Mouse (Mus musculus): ENCODE data around the gene Gm17509.
"Not testable (repeated sequence)": the region's sequence is repeated elsewhere in the genome, so short reads cannot be mapped to it uniquely, and the experiment has no call there.

Gm17509 gene

DNA sequence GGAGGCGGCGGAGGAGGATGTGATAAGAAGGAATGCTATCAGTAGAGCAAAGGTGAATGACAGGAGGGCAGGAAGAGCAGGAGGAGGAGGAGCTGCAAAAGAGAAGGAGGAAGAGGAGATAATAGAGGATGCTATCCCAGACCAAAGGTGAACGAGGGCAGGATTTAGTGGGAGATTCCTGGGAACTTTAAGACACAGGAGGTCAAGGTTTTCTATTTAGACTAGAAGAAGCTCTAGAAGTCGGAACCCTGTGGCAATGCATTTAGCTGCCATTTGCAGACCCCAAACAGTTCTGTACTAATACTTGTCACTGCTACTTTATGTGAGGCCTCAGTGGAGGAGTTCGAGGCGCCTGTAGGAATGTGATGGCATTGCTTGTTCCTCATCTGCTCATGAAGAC, 12.6 kb downstream of the Gm17509 start, which contains the start of gene Emb:
Emb (plus strand) TSS at position 301 of the 400 bp plus-strand sequence.
- DNase-seq (ENCODE audit: low spot score in 2 of 2): no peak

DNA sequence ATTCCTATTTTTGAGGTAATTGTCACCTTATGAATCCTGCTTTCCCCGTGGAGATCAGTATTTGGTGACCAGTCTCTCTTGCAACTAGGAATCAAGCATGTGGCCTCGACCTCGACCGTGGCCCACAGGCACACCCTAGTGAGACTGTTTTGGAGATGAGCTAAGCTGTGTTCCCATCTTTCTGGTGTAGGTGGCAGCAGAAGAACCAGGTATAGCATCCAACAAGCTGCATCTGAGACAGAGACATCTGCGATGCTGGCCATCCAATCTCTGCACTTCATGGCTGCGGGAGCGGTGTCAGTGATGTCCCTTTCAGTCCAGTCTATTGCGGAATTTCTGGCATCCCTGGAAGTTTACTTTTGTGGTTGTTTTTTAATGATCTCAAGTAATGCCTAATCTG, 14.8 kb downstream of the Gm17509 start:
- DNase-seq (ENCODE audit: low spot score in 2 of 2): no peak

DNA sequence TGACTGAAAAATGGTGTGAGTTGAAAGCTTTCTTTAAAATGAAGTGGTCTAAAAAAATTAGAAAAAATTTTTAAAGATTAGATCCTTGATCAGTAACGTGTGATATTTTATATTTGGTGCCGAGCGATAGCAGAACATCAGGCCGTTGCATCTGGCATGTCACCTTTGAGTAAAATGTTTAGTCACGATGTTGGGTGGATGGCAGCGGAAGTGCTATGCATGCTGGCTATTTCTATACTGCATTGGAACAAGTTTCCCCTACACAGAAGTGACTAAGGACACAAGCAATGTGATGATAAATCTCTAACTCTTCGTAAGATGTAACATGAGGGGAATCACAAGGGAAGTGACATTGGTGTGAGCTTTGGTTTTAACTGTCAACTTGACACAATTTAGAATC, 16.2 kb downstream of the Gm17509 start:
- DNase-seq (ENCODE audit: low spot score in 2 of 2): no peak

DNA sequence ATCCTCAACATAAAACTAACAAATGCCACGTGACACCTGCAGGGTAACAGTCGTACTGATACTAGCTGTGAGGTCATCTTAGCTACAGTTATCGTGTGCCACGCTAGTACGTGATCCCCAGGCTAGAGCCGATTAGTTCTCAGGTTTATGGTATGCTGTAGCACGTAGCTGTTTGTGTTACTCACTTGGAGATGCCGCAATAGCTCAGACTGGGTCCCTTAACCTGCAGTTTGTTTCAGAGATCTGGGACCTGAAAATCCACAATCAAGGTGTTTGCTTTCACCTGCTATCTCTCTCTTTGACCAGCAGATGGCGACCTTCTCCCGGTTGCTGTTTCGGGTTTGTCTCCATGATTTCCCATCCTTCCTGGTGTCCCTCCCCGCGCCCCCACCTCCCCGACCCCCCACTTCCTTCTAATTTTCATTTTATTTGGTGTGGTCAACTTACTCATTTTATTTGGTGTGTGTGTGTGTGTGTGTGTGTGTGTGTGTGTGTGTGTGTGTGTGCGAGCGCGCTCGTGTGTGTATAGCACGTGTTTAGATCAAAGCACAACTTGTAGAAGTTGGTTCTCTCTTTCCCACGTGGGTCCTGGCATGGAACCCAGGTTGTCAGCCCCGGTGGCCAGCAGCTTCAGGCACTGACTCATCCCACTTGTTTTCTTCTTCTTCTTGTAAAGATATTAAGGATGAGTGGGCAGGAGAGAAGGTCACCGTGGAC, 18.0 kb downstream of the Gm17509 start:
- no peak for DNase-seq (ENCODE audit: low spot score in 2 of 2)

DNA sequence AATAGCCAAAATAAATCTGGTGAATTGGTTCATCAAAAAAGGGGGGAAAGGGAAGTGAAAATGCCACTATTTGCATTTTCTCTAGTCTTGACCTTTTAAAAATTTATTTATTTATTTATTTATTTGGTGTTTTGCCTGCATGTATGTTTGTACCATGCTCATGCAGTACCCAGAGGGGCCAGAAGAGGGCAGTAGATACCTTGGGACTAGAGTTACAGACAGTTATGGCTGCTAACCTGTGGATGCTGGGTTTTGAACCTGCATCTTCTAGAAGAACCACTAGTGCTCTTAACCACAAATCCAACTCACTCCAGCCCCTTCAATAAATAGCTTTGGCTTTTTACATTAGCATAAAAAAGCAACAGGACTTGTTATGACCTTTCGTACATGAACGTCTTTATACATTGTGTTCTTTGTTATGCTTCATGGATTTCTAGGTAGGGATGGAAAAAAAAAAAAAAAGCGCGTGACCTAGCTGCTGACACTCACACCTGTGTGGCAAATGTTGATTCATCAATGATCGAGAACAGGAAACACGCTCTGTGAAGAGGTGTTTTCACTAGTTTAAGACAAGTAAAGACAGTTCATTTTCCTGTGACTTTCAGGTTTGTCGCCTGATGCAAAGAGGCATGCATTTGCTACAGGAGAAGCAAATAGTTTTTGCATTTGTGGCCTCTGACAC, 22.3 kb downstream of the Gm17509 start:
- peak; percentile 38 to 79 for DNase-seq (ENCODE audit: low spot score in 2 of 2)

DNA sequence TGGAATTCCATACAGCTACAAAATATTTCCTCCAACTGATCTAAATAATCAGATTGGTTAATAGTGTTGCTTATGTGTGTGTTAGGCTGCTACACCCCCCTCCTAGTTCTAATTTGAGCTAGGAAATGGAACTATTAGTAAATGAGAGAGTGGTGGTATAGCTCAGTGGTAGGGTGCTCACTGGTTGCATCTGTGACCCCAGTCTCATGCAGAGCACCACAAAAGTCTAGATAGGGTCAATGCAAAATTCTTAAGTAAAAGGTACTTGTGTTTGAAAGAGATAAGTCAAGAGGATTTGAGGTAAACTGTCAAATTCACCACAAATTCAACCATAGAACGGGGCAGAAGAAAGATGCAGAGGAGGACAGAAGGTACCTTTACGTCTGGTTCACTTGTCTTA, 23.2 kb downstream of the Gm17509 start:
- DNase-seq (ENCODE audit: low spot score in 2 of 2): no peak

DNA sequence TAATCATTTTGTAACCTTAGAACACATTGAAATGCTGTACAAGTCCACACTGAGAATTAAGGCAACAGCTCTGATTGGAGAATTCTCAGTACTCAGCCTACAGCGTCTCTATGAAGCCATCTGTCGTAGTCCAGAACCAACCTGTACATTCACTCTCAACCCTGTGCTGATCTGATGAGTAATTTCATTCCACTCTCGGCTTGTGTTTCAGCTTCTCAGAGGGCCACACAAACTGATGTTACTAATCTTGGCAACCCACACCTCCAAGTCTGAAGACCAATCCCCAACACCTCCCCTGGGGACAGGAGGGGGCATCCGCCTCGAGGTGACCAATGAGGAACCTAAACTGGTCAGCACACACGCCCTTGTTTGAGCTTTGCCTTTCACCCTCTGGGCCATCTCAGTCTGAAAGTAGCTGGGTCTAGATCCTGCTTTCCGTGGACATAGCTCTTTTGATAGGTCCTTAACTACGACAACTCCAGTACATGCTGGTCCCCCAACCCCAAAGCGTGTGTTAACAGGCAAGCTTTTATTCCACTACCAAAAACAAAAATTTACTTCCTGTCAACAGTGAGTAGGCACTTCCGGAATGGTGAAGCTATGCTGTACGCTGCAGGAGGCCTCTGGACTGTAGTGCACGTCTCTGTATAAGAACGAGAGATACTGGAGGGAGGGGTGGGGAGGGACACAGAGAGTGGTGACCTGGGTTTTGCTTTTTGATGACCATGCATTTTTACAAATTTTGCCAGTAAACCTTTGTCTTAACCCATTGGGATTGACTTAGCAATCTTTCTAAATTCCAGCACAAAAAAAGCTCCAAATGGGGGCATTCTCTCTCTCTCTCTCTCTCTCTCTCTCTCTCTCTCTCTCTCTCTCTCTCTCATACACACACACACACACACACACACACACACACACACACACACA, 25.0 kb downstream of the Gm17509 start:
- no peak for DNase-seq (ENCODE audit: low spot score in 2 of 2)

DNA sequence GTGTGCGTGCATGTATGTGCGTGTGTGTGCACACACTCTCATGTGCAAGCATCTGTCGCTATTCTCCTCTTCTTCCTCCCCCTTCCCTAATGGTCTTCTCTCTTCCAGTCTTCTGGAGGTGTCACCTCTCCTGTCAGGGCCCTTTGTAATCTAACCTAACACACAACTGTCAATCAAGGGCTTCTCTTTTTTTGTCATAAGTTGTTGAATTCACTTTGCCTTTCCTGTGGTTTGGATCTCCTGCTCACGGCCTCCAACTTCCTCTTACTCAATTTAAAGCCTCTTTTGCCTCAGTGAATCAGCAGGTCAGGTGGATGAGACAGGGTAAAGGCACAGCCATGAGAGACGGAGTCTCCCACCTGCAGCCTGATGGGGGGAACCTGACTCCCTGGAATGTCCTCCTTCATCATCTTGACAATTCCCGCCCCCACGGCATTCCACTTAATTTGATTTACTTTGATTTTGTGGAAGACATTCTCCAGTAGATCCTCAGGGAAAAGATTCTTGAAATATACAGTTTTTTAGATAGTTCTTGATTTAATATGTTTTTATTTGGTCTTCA, 27.4 kb downstream of the Gm17509 start:
- DNase-seq (ENCODE audit: low spot score in 2 of 2): no peak

DNA sequence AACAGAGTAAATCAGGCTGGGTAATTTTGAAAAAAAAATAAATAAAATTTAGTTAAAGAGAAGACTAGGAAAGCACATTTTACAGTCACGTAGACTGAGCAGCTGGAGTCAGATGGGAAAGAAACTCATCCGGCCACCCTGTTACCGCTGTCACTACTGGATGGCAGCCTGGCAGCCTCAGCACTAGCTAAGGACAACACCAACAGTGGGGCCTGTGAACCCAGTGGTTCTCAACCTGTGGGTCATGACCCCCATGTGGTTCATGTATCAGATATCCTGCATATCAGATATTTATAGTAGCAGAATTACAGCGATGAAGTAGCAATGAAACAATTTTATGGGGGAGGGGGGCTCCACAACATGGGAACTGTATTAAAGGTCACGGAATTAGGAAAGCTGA, 28.7 kb downstream of the Gm17509 start:
- DNase-seq (ENCODE audit: low spot score in 2 of 2): no peak

DNA sequence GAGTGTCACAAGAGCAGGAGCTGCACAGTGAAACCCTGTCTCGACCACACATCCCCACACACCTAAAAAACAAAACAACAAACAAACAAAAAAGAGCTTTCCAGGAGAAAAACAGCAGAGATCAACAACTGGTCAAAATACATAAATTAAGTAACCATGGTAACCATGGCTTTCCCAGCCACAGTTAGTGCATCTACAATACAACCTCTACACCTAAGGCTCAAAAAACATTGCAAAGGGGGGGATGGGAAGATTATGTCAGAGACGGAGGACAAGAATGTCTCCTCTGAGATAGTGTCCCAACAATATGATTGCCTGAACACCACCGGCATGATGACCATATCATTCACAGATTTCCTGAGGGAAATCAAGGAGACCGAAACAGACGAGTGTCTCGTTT, 35.5 kb downstream of the Gm17509 start:
- no peak for DNase-seq (ENCODE audit: low spot score in 2 of 2)

DNA sequence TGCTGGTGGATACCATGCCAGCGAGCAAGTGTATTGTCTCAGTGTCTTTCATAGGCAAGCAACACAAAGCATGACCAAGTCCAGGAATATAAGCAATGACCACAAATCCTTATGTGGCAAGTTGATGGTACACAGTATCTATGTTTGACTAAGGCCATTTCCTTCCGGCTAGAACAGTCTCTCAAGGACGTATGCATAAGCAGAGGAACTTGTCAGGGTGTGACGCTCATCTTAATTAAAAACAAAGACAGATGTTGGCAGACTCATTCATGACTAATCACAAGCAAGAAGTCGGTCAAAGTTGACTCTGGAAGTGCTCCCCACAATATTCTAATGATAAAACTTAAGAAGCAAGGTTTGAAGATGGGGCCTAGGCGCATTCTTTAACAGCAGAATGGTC, 37.6 kb downstream of the Gm17509 start:
- no peak for DNase-seq (ENCODE audit: low spot score in 2 of 2)

DNA sequence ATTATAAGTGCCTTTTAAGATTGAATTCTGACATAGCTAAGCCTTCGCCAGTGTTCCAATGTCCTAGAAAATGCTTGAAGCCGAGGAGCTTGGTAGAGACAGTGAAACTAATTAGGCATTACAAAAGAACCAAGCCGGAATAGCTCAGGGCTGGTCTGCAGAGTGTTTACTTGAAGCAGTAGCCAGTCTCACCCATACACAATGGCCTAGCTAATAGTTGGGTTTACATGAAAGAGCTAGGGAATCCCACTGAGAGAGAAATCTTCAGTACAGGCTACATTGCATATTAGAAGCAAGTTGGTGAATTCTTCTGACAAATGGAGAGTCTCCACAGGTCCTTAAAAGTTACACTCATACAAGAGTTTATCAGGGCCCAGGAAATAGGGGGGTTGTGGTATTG, 40.0 kb downstream of the Gm17509 start:
- DNase-seq (ENCODE audit: low spot score in 2 of 2): not testable (repeated sequence)

Data from urinary bladder, postnatal 4 days (tissue).